Mouse (Mus musculus): Measurements from ENCODE around the gene Nradd. TPM values are rescaled to one million over a fixed set of nuclear protein-coding genes. Genes with fewer than 3 reads are reported as not detected.

Nradd gene
- polyA plus RNA-seq, 1 experiment from 2014 or later = 64.5 TPM

DNA sequence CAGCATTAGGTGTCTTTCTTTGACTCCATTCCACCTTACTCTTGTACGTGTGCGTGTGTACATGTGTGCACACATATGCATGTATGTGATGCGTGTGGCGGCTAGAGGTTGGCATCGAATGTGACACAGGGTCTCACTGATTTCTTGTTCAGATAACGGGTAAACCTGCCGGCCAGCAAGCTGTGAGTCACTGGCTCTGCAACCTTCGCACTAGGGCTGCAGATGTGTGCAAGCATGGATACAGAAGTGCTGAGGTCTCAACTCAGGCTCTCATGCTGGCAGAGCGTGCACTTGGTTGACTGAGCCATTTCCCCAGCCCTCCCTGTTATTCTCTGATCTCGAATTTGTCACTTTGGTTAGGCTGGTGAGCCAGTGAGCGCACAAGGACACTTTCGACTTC, 35.3 kb upstream of the Nradd start:
- Histone ChIP-seq H3K4me1 (peaks cover 22% of the 10 kb centered on the region), H3K4me3 (no peak overlapping the region), H3K9me3 (no peaks in the 10 kb centered on the region), H3K27ac (no peak overlapping the region), H3K4me2 (replicated peaks) (no peak overlapping the region), H3K27me3 (peaks cover 8% of the 10 kb centered on the region), H3K36me3 (no peaks in the 10 kb centered on the region), H3K9ac (no peak overlapping the region)
- no peak for ATAC-seq (ENCODE audit: low FRiP score, low read depth)
- WGBS = 89% methylated on average over 12 of the region's 12 CpGs

DNA sequence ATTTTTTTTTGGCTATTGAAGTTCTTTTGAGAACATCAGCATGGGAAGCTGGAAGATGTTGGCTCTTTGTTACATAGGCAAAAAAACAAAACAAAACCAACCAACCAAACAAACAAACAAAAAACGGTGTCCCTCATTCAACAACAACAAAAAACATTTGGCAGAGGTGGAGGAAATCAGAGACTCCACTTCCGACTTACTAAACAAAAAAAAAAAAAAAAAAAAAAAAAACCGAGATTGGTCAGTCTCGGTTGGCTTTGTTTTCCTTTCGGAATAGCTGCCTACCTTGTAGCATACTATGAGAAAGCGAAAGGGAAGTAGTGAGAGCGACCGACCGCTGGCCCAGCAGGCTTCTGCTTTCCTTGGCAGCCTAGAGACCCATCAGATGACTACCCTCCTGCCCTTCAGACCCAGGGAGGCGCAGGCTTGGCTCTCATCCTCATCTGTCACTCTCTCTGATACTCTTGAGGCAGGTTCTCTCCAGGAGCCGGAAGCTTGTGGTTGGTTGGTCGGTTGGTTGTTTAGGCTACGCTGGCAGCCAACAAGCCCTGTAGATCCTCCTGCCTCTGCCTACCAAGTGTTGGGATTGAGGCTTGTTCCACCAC, 33.3 kb upstream of the Nradd start:
- 86% methylated on average over 13 of the region's 13 CpGs for WGBS
- peak overlapping the region; percentile 77; the same call in 1 of the 2 replicates for H3K9ac ChIP-seq
- no peak overlapping the region for H3K27ac ChIP-seq

DNA sequence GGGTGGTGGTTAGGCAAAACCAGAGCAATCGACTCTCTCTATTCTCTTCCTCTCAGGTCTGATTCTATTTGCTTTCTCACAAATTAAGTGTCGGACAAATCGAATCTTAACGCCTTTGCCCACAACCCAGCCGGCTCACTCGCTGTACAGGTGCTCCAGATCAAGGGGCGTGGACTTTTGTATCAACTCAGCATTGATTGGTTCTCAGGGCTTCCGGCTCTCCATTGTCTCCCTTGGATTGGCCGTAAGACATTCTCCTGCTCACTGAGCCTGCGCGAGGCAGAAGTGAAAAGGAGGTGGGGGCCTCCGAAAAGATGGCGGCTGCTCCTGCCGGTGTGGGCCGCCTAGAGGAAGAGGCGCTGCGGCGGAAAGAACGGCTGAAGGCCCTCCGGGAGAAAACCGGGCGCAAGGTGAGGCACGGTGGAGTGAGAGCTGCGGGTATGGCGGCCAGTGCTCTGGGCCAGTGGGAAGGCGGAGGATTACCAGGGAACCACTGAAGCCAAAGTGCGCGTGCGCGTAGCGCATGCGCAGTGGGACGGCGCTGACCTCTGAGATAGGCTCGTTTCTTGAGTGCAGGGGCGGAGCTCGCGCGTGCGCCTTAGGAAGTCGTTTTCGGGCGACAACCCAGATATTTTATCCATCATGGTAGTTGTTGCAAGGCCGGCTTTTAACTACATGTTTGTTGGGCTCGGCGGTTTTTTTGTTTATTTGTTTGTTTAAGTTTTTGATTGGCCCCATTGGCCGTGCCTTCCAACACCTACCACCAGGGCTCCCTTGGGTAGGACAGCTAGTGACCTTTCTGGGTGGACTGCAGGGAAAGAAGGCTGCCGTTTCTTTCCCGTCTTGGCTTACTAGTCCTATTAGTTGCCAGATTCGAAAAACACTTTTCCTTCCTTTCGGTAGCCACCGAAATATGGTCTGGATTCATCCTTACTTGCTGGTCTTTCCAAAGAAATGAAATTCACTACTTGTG, 32.3 kb upstream of the Nradd start, which contains the start of gene Ccdc12:
Gene Ccdc12 (plus strand): TSS at position 255 of the 973 bp plus-strand sequence.
- H3K4me1 ChIP-seq = peaks cover 45% of the 10 kb centered on the region
- H3K9me3 ChIP-seq = no peaks in the 10 kb centered on the region
- under 1% methylated on average over 52 of the region's 52 CpGs for WGBS
- peak; percentile 96 for ATAC-seq (ENCODE audit: low FRiP score, low read depth)
- H3K27me3 ChIP-seq = peaks cover 37% of the 10 kb centered on the region
- peak within 1 kb of the TSS; percentile 70 for H3K4me3 ChIP-seq
- H3K9ac ChIP-seq = peak within 1 kb of the TSS; percentile 77
- peak within 1 kb of the TSS; percentile 69; the same call in 1 of the 2 replicates for H3K27ac ChIP-seq
- no peaks in the 10 kb centered on the region for H3K36me3 ChIP-seq
- H3K4me2 ChIP-seq (replicated peaks) = peak within 1 kb of the TSS; percentile 75

More for the DNA sequence above, 33.3 kb upstream of the Nradd start:
- Histone ChIP-seq H3K36me3 (no peaks in the 10 kb centered on the region), H3K9me3 (no peaks in the 10 kb centered on the region), H3K4me3 (peak overlapping the region; percentile 70), H3K4me1 (peaks cover 39% of the 10 kb centered on the region), H3K27me3 (peaks cover 27% of the 10 kb centered on the region), H3K4me2 (replicated peaks) (peak overlapping the region; percentile 75)
- ATAC-seq (ENCODE audit: low FRiP score, low read depth) = no peak

DNA sequence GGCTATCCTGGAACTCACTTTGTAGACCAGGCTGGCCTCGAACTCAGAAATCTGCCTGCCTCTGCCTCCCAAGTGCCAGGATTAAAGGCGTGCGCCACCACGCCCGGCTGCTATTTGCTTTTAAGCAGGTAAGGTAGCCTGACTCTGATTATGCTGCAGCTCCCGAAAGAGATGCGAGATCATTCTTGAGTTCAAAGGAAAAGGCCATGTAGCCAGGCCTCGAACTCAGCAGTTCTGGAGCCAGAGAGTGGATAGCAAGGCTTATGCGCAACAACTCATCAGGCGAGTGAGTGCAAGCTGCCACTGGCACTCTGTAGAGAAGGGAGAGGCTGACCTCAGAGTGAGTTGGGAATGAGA, 31.4 kb upstream of the Nradd start:
- Histone ChIP-seq H3K9ac (no peak overlapping the region), H3K36me3 (no peaks in the 10 kb centered on the region), H3K9me3 (no peaks in the 10 kb centered on the region), H3K27ac (no peak overlapping the region), H3K4me1 (peaks cover 45% of the 10 kb centered on the region), H3K4me2 (replicated peaks) (peak overlapping the region; percentile 75), H3K27me3 (peaks cover 46% of the 10 kb centered on the region), H3K4me3 (peak overlapping the region; percentile 70)
- no peak for ATAC-seq (ENCODE audit: low FRiP score, low read depth)
- WGBS = 83% methylated on average over 10 of the region's 10 CpGs

DNA sequence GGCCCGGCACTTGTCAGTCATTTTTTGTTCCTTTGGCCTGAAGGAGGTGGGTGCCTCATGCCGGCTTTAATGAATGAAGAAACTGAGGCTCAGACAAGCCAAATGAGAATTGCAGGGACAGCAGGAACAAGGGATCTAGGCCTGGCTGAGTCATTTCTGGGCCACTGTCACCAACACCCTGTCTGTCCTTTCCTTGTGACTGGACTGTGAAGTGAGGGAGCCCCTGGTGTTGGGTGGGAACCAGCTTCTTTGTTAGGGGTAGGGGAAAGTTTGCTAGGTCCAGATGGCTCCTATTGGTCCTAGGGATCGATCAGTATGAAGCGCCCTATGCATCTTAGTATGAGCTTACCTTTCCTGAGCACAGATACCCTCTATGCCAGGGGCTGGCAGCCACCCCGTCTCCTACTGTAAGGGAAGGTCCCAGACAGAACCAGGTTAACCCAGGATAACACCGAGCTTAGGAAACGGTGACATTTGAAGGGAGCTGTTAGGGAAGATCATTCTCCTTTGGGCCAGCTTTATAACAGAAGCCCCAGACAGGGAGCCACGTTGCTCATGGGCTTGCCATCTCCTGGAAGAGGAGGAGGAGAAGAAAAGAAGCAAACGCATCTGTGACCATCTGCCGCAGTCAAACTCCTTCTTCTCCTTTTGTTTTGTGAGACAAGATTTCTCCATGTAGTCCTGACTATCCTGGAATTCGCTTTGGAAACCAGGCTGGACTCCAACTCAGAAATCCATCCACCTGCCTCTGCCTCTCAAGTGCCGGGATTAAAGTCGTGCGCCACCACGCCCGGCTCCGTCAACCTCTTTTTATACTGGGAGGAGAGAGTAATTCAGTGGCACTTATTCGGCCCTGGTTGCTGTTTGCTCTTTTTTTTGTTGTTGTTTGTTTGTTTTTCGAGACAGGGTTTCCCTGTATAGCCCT, 30.7 kb upstream of the Nradd start:
- 81% methylated on average over 19 of the region's 19 CpGs for WGBS
- Histone ChIP-seq H3K36me3 (no peaks in the 10 kb centered on the region), H3K27me3 (peaks cover 53% of the 10 kb centered on the region), H3K4me1 (peaks cover 45% of the 10 kb centered on the region), H3K27ac (no peak overlapping the region), H3K4me2 (replicated peaks) (peak overlapping the region; percentile 89), H3K4me3 (peak overlapping the region; percentile 53; the same call in 1 of the 2 replicates), H3K9me3 (no peaks in the 10 kb centered on the region), H3K9ac (no peak overlapping the region)
- ATAC-seq (ENCODE audit: low FRiP score, low read depth) = no peak

DNA sequence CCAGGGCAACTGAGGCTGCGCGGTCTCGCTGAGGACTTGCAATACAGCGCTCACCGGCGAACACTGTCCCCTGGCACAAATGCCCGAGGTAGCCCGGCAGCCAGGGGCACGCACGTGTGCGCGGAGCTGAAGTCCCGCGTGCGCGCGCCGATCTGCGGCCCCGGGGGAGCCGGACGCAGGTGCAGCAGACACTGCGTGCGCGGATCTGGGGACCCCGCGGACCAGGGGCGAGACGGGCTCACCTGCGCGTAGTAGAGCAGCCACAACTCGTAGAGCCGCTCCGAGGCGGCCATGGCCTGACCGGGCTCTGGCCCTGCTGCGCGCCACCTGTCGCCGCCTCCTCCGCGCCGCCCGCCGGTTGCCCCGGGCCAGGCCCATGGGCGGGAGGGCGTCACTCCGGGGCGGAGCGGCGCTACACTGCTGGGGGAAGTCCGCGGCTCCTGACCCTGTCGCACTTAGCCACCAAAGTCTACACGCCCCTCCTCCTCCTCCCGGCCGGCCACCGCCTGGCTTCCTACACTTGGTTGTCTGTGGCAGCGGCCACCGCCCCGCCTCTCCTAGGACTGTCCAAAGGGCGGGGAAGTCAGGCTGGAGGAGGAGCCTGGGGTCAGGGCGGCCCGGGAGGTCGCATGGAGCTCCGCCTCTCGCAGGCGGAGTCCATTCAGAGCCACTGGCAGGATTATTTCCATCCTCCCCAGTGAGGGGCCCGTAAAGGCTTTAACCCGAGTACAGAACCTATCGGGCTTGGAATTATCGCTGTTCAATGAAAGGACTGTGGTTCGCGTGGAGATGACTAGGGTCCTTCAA, 29.6 kb upstream of the Nradd start, which contains the start of gene Nbeal2:
Gene Nbeal2 (minus strand): TSS at position 507 of the 807 bp plus-strand sequence.
- peak within 1 kb of the TSS; percentile 89 for H3K4me2 ChIP-seq (replicated peaks)
- peak within 1 kb of the TSS; percentile 53 for H3K4me3 ChIP-seq
- no peaks in the 10 kb centered on the region for H3K9me3 ChIP-seq
- peak within 1 kb of the TSS; percentile 67 for H3K9ac ChIP-seq
- H3K4me1 ChIP-seq = peaks cover 45% of the 10 kb centered on the region
- ATAC-seq (ENCODE audit: low FRiP score, low read depth) = peak; percentile 75
- H3K27me3 ChIP-seq = peaks cover 55% of the 10 kb centered on the region
- H3K36me3 ChIP-seq = no peaks in the 10 kb centered on the region
- no peak within 1 kb of the TSS for H3K27ac ChIP-seq
- under 1% methylated on average over 75 of the region's 75 CpGs for WGBS

DNA sequence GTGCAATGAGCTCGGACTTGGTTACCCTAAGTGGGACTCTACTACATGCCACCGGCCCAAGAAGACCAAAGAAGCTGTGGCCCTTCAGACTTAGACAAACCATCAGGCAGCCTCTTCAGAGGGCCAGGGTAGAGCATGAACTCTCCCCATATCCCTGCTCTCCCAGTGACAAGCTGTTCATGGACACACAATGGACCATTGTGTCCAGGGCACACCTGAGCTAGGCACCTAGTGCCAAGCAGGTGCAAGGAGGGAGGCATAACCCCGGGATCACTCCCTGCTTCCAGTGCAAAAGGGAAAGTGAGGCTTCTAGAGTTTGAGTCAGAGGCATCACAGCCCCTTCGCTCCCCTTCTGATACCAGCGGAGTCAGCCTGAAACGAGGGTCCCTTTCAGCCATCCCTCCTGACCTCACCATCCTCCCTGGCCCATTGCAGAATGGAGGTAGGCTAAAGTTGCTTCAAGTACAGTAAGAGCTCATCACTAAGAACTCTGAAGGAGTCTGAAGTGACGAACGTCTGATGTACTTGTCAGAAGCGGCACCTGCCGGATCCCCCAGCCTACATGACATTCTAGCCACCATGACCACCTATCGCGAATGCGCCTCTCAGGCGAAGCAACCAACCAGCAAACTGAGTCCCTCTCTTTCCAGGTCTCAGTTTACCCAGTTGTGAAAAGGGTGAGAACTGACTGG, 28.9 kb upstream of the Nradd start:
- 20% methylated on average over 14 of the region's 14 CpGs for WGBS
- Histone ChIP-seq H3K4me3 (peak overlapping the region; percentile 53), H3K27me3 (peaks cover 55% of the 10 kb centered on the region), H3K27ac (no peak overlapping the region), H3K4me2 (replicated peaks) (peak overlapping the region; percentile 89), H3K4me1 (peaks cover 44% of the 10 kb centered on the region), H3K9ac (peak overlapping the region; percentile 67), H3K9me3 (no peaks in the 10 kb centered on the region), H3K36me3 (no peaks in the 10 kb centered on the region)
- ATAC-seq (ENCODE audit: low FRiP score, low read depth) = no peak

DNA sequence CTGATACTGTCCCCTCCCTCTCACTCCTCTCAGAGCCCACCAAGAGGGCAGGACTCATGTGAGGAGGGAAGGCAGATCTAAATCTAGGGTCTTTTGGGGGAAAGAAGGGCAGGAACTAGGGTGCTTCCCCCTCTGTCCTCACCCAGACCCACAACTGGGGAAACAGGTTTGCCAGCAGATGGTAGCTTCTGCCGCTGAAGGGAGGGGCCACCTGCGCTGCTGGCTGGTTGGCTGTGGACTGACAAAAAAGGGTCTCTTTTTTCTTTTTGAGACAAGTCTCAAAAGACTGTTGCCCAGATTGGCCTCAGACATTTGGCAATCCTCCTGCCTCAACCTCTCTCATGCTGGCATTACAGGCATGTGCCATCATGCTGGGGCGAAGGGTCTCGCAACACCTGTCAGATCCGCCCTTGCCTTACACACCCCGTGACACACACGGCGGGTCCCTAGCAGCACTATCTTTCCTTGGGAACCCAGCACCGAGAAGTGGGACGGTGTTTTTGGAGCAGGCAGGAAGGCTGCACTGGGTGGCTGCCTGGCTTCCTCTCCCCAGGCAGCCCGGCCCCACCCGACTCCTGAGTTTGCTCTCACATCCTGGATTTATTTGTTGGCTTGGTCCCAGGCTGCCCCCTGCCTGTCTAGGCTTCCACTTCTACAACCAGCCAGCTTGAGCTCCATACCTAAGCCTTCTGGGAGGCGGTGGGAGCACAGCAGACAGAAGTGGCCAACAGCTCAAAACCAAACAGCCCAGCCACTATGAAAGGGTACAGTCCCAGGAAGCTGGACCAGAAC, 27.9 kb upstream of the Nradd start:
- Histone ChIP-seq H3K9ac (peak overlapping the region; percentile 25; the same call in 1 of the 2 replicates), H3K4me2 (replicated peaks) (peak overlapping the region; percentile 89), H3K27me3 (peaks cover 55% of the 10 kb centered on the region), H3K9me3 (no peaks in the 10 kb centered on the region), H3K4me3 (peak overlapping the region; percentile 53; the same call in 1 of the 2 replicates), H3K4me1 (peaks cover 35% of the 10 kb centered on the region), H3K27ac (no peak overlapping the region), H3K36me3 (no peaks in the 10 kb centered on the region)
- no peak for ATAC-seq (ENCODE audit: low FRiP score, low read depth)
- WGBS = 25% methylated on average over 13 of the region's 13 CpGs

DNA sequence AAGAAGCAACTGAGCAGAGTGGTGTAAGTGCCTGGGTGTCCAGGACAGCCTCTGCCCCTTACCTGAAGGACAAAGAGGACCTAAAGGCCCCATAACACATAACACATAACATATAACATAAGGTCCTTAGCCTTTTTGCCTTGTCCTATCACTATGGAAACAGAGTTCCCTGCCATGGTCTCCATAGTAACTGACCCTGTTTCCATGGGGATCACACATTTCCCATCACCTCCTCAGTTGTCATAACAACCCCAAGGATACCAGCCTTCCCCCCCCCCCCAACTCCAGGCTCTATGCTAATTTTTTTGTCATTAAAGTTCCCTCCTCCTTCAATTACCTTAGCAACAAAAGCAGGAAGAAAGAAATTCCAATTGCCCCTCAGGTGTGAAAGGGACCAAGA, 25.5 kb upstream of the Nradd start:
- ATAC-seq (ENCODE audit: low FRiP score, low read depth) = no peak
- Histone ChIP-seq H3K9me3 (no peaks in the 10 kb centered on the region), H3K27ac (no peak overlapping the region), H3K9ac (no peak overlapping the region), H3K4me3 (no peak overlapping the region), H3K4me1 (peaks cover 25% of the 10 kb centered on the region), H3K36me3 (no peaks in the 10 kb centered on the region), H3K27me3 (peaks cover 50% of the 10 kb centered on the region), H3K4me2 (replicated peaks) (no peak overlapping the region)

DNA sequence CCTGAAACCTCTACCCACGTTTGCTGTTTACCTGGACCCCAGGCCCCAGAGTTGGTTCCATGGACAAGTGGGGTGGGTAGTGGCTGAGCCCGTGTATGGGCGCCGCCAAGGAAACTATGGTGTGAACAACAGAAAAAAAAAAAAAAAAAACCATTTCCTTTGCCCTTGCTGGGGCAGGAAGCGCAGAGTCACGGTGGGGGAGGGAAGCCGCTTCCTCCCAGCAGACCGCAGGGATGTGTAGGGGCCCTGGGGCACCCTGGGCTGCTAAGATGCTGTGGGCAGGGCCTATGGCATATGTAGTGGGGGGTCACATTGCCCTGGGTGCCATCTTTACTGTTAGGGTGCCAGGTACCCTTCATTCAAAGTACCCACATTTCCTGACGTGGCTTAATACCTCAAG, 21.0 kb upstream of the Nradd start:
- no peak for ATAC-seq (ENCODE audit: low FRiP score, low read depth)
- H3K4me2 ChIP-seq (replicated peaks) = no peak overlapping the region
- H3K27me3 ChIP-seq = peaks cover 5% of the 10 kb centered on the region; the same call in 1 of the 2 replicates
- WGBS = 70% methylated on average over 8 of the region's 9 CpGs
- H3K4me1 ChIP-seq = no peaks in the 10 kb centered on the region
- no peak overlapping the region for H3K9ac ChIP-seq
- no peaks in the 10 kb centered on the region for H3K9me3 ChIP-seq
- H3K36me3 ChIP-seq = no peaks in the 10 kb centered on the region
- H3K27ac ChIP-seq = no peak overlapping the region
- no peak overlapping the region for H3K4me3 ChIP-seq
